Mouse (Mus musculus): ENCODE results near the gene Wdpcp.

DNA sequence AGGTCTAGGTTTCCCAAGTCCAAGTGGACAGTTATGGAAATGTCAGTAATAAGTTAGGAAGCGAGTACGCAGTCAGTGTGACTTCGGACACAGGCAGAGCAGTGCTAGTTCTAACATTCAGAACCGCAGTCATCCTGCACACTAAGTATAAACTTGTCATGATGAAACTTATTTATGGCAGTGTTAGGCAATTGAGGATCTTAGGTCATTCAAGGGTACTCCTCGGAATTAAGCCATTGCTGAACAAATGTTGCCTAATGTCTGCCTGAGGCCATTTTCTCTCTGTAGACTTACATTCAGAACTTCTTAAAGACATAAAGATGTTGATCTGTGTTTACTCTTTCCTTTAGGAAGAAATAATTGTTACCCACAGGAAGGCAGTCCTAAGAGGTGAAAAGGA lies 157.0 kb downstream of the Wdpcp start:
- TF ChIP-seq CTCF (IDR thresholded peaks at IDR 0.05; ENCODE audit: low read depth, low read length), result no peak
- TF ChIP-seq POLR2A (IDR thresholded peaks at IDR 0.05; ENCODE audit: borderline replicate concordance, low read depth, low read length), result no peak

All from bone marrow macrophage, adult 2 months (primary cell).